Mouse (Mus musculus): ENCODE measurements around the gene L3mbtl2.
A peak's percentile ranks its signal among the peaks of the same experiment; 100 is the strongest.

L3mbtl2 gene

GRCm38 (mm10) chr15:81708991-81709390, 45.3 kb downstream of the L3mbtl2 start:
- DNase-seq (ENCODE audit: low read depth, low spot score): no peak

GRCm38 (mm10) chr15:81709686-81710085, 46.0 kb downstream of the L3mbtl2 start:
- no peak for DNase-seq (ENCODE audit: low read depth, low spot score)

- DNase-seq (ENCODE audit: low read depth, low spot score): no peak
Measured at GRCm38 (mm10) chr15:81710801-81711200, 47.1 kb downstream of the L3mbtl2 start.

- DNase-seq (ENCODE audit: low read depth, low spot score): peak; percentile 60
Measured at GRCm38 (mm10) chr15:81713742-81714141, 50.1 kb downstream of the L3mbtl2 start.

GRCm38 (mm10) chr15:81718336-81719138, 54.8 kb downstream of the L3mbtl2 start:
- DNase-seq (ENCODE audit: low read depth, low spot score): peak; percentile 90

GRCm38 (mm10) chr15:81719139-81719531, 55.4 kb downstream of the L3mbtl2 start:
- no peak for DNase-seq (ENCODE audit: low read depth, low spot score)

- DNase-seq (ENCODE audit: low read depth, low spot score): no peak
Measured at GRCm38 (mm10) chr15:81722361-81722760, 58.7 kb downstream of the L3mbtl2 start.

GRCm38 (mm10) chr15:81723653-81724052, 60.0 kb downstream of the L3mbtl2 start:
- no peak for DNase-seq (ENCODE audit: low read depth, low spot score)

GRCm38 (mm10) chr15:81725965-81726364, 62.3 kb downstream of the L3mbtl2 start:
- DNase-seq (ENCODE audit: low read depth, low spot score): no peak

GRCm38 (mm10) chr15:81729241-81729791, 65.6 kb downstream of the L3mbtl2 start:
- DNase-seq (ENCODE audit: low read depth, low spot score): no peak

- peak; percentile 100 for DNase-seq (ENCODE audit: low read depth, low spot score)
Measured at GRCm38 (mm10) chr15:81729792-81730635, 66.3 kb downstream of the L3mbtl2 start.

GRCm38 (mm10) chr15:81735075-81735474, 71.4 kb downstream of the L3mbtl2 start:
- DNase-seq (ENCODE audit: low read depth, low spot score): no peak

Data from telencephalon, adult 2 months (tissue).